Mouse (Mus musculus): ENCODE measurements around the gene Tmem119.
"Not testable (repeated sequence)": the region's sequence is repeated elsewhere in the genome, so short reads cannot be mapped to it uniquely, and the experiment has no call there.

Tmem119 gene

GRCm38 (mm10) chr5:113818572-113818971, 18.3 kb upstream of the Tmem119 start:
- no peak for DNase-seq (ENCODE audit: low spot score in 2 of 2)

GRCm38 (mm10) chr5:113815638-113816152, 15.4 kb upstream of the Tmem119 start:
- DNase-seq (ENCODE audit: low spot score in 2 of 2), result peak; percentile 77 to 95

GRCm38 (mm10) chr5:113815041-113815389, 14.7 kb upstream of the Tmem119 start:
- no peak for DNase-seq (ENCODE audit: low spot score in 2 of 2)

- no peak for DNase-seq (ENCODE audit: low spot score in 2 of 2)
These were observed 14.1 kb upstream of the Tmem119 start for GRCm38 (mm10) chr5:113814111-113815040.

GRCm38 (mm10) chr5:113813608-113814007, 13.3 kb upstream of the Tmem119 start:
- peak in 1 of 2 experiments; percentile 53 for DNase-seq (ENCODE audit: low spot score in 2 of 2)

GRCm38 (mm10) chr5:113812638-113813037, 12.3 kb upstream of the Tmem119 start:
- no peak for DNase-seq (ENCODE audit: low spot score in 2 of 2)

- DNase-seq (ENCODE audit: low spot score in 2 of 2), result not testable (repeated sequence)
These were observed 11.6 kb upstream of the Tmem119 start for GRCm38 (mm10) chr5:113811824-113812420.

GRCm38 (mm10) chr5:113810111-113810510, 9.8 kb upstream of the Tmem119 start:
- no peak for DNase-seq (ENCODE audit: low spot score in 2 of 2)

- no peak for DNase-seq (ENCODE audit: low spot score in 2 of 2)
These were observed 7.9 kb upstream of the Tmem119 start for GRCm38 (mm10) chr5:113808177-113808576.

GRCm38 (mm10) chr5:113807712-113808111, 7.4 kb upstream of the Tmem119 start:
- DNase-seq (ENCODE audit: low spot score in 2 of 2), result no peak

GRCm38 (mm10) chr5:113806414-113806813, 6.1 kb upstream of the Tmem119 start:
- DNase-seq (ENCODE audit: low spot score in 2 of 2), result no peak

GRCm38 (mm10) chr5:113805301-113805700, 5.0 kb upstream of the Tmem119 start:
- no peak for DNase-seq (ENCODE audit: low spot score in 2 of 2)

GRCm38 (mm10) chr5:113804395-113804966, 4.2 kb upstream of the Tmem119 start:
- DNase-seq (ENCODE audit: low spot score in 2 of 2), result no peak

GRCm38 (mm10) chr5:113799691-113800090, 625 bp downstream of the Tmem119 start:
- no peak for DNase-seq (ENCODE audit: low spot score in 2 of 2)

- no peak for DNase-seq (ENCODE audit: low spot score in 2 of 2)
These were observed 1.8 kb downstream of the Tmem119 start for GRCm38 (mm10) chr5:113798525-113798924.

- no peak for DNase-seq (ENCODE audit: low spot score in 2 of 2)
These were observed 3.0 kb downstream of the Tmem119 start for GRCm38 (mm10) chr5:113797149-113797882.

GRCm38 (mm10) chr5:113796401-113797148, 3.7 kb downstream of the Tmem119 start:
- no peak for DNase-seq (ENCODE audit: low spot score in 2 of 2)

- DNase-seq (ENCODE audit: low spot score in 2 of 2), result no peak
These were observed 8.9 kb downstream of the Tmem119 start for GRCm38 (mm10) chr5:113791197-113792095.

- DNase-seq (ENCODE audit: low spot score in 2 of 2), result no peak
These were observed 9.7 kb downstream of the Tmem119 start for GRCm38 (mm10) chr5:113790453-113791196.
